14 mouse cellular contexts compared by ENCODE assay signal in the genomic region with DNA sequence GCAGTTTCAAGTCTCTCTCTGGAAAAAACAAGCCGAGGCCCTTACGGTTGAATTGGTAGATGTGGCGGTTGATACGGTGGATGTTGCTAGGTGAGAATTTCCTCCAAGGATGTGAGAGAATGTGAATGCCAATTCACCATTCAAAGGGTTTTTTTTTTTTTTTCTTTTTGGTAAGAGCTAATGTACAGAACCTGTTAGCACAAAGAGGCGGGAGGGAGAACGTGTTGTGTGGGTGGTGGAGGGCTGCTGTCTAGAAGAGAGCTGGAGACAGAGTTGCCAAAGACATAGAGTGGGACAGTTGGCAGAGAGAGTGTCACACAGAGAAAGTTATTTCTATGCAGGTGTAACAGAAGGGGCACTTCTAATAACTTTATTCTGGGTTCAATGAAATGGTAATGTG.
DNase-seq lines count a peak whose midpoint lies in the region; TF ChIP-seq lines count a peak whose summit lies in the region.
"Had no signal": no experiment of that assay in that cellular context is flagged by ENCODE, and none has a peak within 500 bp of the region (broad histone marks: within the 10 kb centered on the region; RNA-seq: fewer than 3 reads in every experiment).

No protein-coding gene starts in this region.

- no peak for TF ChIP-seq CTCF in brain, embryonic 14.5 days (IDR thresholded peaks at IDR 0.05; ENCODE audit: borderline replicate concordance, extremely low read depth, insufficient read depth, insufficient read length)

- DNase-seq in heart, adult 11 months = peak; percentile 34
- DNase-seq in heart, adult 9 months (ENCODE audit: low spot score in 2 of 2) = no peak
- DNase-seq in right cerebral cortex, adult 18-20 months = peak; percentile 85
- no peak for DNase-seq in right cerebral cortex, postnatal 4 days
- DNase-seq in brain, embryonic 14.5 days (ENCODE audit: low read depth) = peak; percentile 39
- no peak for DNase-seq in thymus, postnatal 4 days
- DNase-seq: adrenal gland, postnatal 14 days; cerebellum, adult 2 months; cerebellum, postnatal 14 days; embryo, embryonic 11 days; gastrocnemius, adult 2 months; gastrocnemius, postnatal 25 days; heart, postnatal 10 days; heart, postnatal 4 days had no signal

- TF ChIP-seq POLR2A in brain, embryonic 14.5 days (IDR thresholded peaks at IDR 0.05; ENCODE audit: borderline replicate concordance, extremely low read depth, insufficient read depth, insufficient read length, poor library complexity, severe bottlenecking) = no peak

Comparison
In these comparisons a context has a peak if more than half of its experiments do, and no peak if none do; other contexts are left out.
1. DNase-seq: peak in heart, adult 11 months (single experiment), right cerebral cortex, adult 18-20 months (single experiment) and brain, embryonic 14.5 days (single experiment); none in heart, adult 9 months (0 of 2), right cerebral cortex, postnatal 4 days (single experiment) and thymus, postnatal 4 days (single experiment).